Mouse (Mus musculus) left cerebral cortex, adult 6 months (tissue): ENCODE results near the gene Mrgprb1. TPM values are rescaled to one million over a fixed set of nuclear protein-coding genes. Genes with fewer than 3 reads are reported as not detected.

Experiments
- long read RNA-seq, 2 experiments: library from polyadenylated mRNA; unstranded; transcript quantifications; one replicate each; pipeline ENCODE4 v2.0.0; 2019 to 2020
- polyA plus RNA-seq: library from polyadenylated mRNA; unstranded; fragments of <200 nt; fragmentation: Nextera tagmentation; gene quantifications from 2 replicates; pipeline ENCODE4 v1.2.3, GENCODE M21; 2021

Gene Mrgprb1
- polyA plus RNA-seq: not detected in 2 replicates
- long read RNA-seq, experiment 1: 0 reads
- long read RNA-seq, experiment 2: 0 reads

DNA sequence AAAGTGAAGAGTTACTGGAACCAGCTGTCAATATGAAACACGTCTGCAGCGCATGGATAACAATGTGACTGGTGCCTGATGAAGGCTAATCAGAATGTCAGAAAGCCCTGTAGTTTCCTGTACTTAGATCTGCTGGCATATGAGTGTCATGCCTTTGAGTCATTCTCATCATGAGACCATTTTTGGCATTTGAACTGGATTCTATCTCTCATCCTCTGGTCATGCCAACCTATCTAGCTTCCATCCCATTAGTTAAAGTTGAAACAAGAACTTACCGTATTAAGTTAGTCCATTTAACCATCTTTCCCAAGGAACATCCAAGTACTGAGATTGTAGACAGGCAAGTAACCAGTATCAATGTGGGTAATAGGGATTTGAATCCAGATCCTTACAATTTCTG, at the start of gene Mrgprb1:
TSS of gene Mrgprb1 (minus strand) at position 101 of the 400 bp plus-strand sequence.

DNA sequence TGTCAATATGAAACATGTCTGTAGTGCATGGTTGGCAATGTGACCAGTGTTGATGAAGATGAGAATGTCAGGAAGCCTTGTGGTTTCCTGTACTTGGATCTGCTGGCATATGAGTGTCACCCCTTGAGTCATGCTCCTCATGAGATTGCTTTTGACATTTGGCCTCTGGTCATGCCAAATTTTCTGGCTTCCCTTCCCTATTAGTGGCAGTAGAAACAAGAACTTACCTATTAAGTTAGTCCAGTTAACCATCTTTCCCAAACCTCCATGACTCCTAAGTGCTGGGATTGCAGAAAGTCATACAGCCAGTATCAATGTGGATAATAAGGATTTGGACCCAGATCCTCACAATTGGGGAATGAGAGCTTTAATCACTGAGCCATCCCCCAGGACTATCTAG, 43.1 kb upstream of the Mrgprb1 start, which contains the start of gene Mrgprx2:
TSS of gene Mrgprx2 (minus strand) at position 101 of the 400 bp plus-strand sequence.

Other genes with a start within 250 kb of the Mrgprb1 start
- not detected in 2 replicates for gene Mrgprb8, start 67.8 kb downstream of the Mrgprb1 start, polyA plus RNA-seq
- gene Mrgprx2, start 43.0 kb upstream of the Mrgprb1 start, polyA plus RNA-seq: not detected in 2 replicates
- not detected in 2 replicates for gene Mrgprb2, start 101.7 kb upstream of the Mrgprb1 start, polyA plus RNA-seq
- gene Mrgprb3, start 187.5 kb upstream of the Mrgprb1 start, polyA plus RNA-seq: not detected in 2 replicates